Mouse (Mus musculus) heart, adult 2 months (tissue): ENCODE results near the gene Hs3st5.

Experiments
- CTCF ChIP-seq: fragments of 200-600 bp; IDR thresholded peaks from 2 replicates; pipeline ENCODE4 v1.8.1; 2022; ENCODE audit warnings: antibody characterized with exemption, mild to moderate bottlenecking, moderate library complexity
- EP300 ChIP-seq: fragments of 200-500 bp; IDR thresholded peaks from 2 replicates; pipeline ENCODE4 v1.6.1; 2011; ENCODE audit warnings: low read depth, low read length, control low read depth; ENCODE audit not compliant: insufficient read depth
- POLR2A ChIP-seq: fragments of 200-500 bp; IDR thresholded peaks from 2 replicates; pipeline ENCODE4 v1.6.1; 2011; ENCODE audit warnings: mild to moderate bottlenecking, low read depth, low read length, control low read depth; ENCODE audit not compliant: insufficient read depth

- TF ChIP-seq POLR2A (no peak), CTCF (no peak), EP300 (no peak)
Observed at GRCm38 (mm10) chr10:36862127-36862895, 355.7 kb downstream of the Hs3st5 start.
